Mouse (Mus musculus): ENCODE results near the gene Gbx1.
"Not testable (repeated sequence)": the region's sequence is repeated elsewhere in the genome, so short reads cannot be mapped to it uniquely, and the experiment has no call there.

DNA sequence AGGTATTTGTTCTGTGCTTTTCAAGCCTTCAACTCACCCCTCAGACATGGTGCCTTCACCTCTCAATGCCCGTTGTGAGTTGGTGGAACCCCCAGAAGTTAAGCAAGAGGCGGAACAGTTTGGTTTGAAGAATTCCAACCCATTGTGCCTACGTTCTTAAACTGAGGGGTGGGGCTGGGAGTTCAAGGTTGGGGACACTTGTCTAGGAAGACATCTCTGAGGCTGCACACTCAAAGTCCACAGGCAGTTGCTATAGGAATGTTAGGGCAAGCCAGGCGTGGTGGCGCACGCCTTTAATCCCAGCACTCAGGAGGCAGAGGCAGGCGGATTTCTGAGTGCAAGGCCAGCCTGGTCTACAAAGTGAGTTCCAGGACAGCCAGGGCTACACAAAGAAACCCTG lies 28.3 kb upstream of the Gbx1 start:
- not testable (repeated sequence) for TF ChIP-seq EP300 (optimal IDR thresholded peaks at IDR 0.05); CTCF (IDR thresholded peaks at IDR 0.05; ENCODE audit: low read depth)

Data from stomach, postnatal 0 days (tissue).